In the genomic region with DNA sequence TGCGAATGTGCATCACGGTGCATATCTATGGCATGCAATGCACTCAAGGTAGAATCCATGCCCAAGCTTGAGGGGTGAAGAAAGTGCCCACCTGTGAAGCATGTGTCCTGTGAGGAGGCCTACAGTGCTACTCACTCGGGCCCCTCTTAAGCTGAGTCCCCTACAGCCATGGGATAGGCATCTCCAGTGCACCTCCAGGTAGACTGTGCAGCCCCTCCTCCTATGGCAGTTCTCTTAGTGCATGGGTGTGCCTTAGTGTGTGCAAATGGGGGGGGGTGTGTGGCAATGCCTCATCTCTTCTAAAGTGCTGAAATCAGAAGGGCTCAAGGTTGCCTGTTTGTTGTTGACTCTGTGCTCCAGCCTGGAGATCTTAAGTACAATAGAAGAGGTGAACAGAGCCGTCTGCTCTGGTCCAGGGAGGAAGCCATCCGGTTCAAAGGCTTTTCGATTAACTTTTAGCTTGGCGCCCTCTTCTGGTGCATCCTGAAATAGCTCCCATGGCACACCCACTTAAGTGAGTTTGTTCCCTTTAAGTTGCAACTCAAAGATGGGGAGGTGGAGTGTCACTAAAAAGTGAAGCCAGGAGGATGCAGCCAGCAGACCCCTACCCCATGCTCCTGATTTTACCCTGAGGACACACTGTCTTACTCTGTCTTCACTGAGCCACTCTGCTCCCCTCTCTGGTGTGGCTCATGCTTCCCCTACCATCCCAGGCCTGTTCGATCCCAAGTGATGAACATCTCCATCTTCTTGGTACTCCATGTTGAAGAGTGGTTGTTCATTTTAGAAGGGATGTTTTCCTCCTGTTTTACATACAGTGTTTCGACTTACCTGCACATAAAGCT, we compare ENCODE assay signal across 8 mouse cellular contexts. TPM values are rescaled to one million over a fixed set of nuclear protein-coding genes. Genes with fewer than 3 reads are reported as not detected.
DNase-seq lines count a peak whose midpoint lies in the region; ATAC-seq and TF ChIP-seq lines count a peak whose summit lies in the region.

No protein-coding gene starts in this region.

- no peaks in the 10 kb centered on the region for H3K79me2 ChIP-seq in CH12.LX (replicated peaks; ENCODE audit: control insufficient read depth, extremely low read depth, insufficient read depth, poor library complexity, severe bottlenecking)

- no peak for TF ChIP-seq EP300 in CH12.LX (IDR thresholded peaks at IDR 0.05; ENCODE audit: low read length)
- no peak for TF ChIP-seq EP300 in lung, postnatal 0 days (IDR thresholded peaks at IDR 0.05)

- peak; percentile 77 to 78 for TF ChIP-seq CTCF in CH12.LX (conservative IDR thresholded peaks at IDR 0.05 in 1 of 2, IDR thresholded peaks at IDR 0.05 in 1 of 2; ENCODE audit: low read depth in 2 of 2, low read length in 2 of 2)
- peak; percentile 84 for TF ChIP-seq CTCF in lung, postnatal 0 days (IDR thresholded peaks at IDR 0.05)

- intact Hi-C loops in heart, postnatal 10 days (cut with DNase I): loop anchor here (1.0 to 10.0 kb wide), 5 partner anchors 236 to 611 kb away; no protein-coding TSS in a partner anchor

- H3K27me3 ChIP-seq in CH12.LX (replicated peaks): no peaks in the 10 kb centered on the region
- no peaks in the 10 kb centered on the region for H3K27me3 ChIP-seq in embryonic facial prominence, embryonic 11.5 days (ENCODE audit: control insufficient read depth, insufficient read depth, low read length)
- H3K27me3 ChIP-seq in lung, postnatal 0 days (replicated peaks; ENCODE audit: insufficient read depth, low read length): no peaks in the 10 kb centered on the region

- peaks cover 2% of the 10 kb centered on the region for H3K9me3 ChIP-seq in CH12.LX (replicated peaks; ENCODE audit: low read length)
- no peaks in the 10 kb centered on the region for H3K9me3 ChIP-seq in embryonic facial prominence, embryonic 11.5 days (replicated peaks; ENCODE audit: control insufficient read depth, low read length)
- no peaks in the 10 kb centered on the region for H3K9me3 ChIP-seq in lung, postnatal 0 days (ENCODE audit: low read length)

- dilution Hi-C loops in CH12.LX (cut with MboI; ENCODE audit: extremely low pct_ligation_motif_present, extremely low pct_unique_long_range_greater_than_20kb, low sequenced_read_pairs): no loop called here

- no peak overlapping the region for H3K27ac ChIP-seq in CH12.LX (ENCODE audit: insufficient read depth, low read depth)
- no peak overlapping the region for H3K27ac ChIP-seq in embryonic facial prominence, embryonic 11.5 days (replicated peaks; ENCODE audit: low read depth, low read length)
- H3K27ac ChIP-seq in lung, postnatal 0 days (ENCODE audit: low read length): no peak overlapping the region

- H3K4me3 ChIP-seq in CH12.LX (replicated peaks in 1 of 3; ENCODE audit: low read depth in 2 of 3, low read length in 2 of 3, poor library complexity in 1 of 3): no peak overlapping the region
- no peak overlapping the region for H3K4me3 ChIP-seq in embryonic facial prominence, embryonic 11.5 days (ENCODE audit: low read depth, low read length)
- H3K4me3 ChIP-seq in lung, postnatal 0 days (ENCODE audit: low read depth, low read length): no peak overlapping the region

- 45% methylated on average over 9 of the region's 9 CpGs for WGBS in embryonic facial prominence, embryonic 11.5 days
- 41% methylated on average over 9 of the region's 9 CpGs for WGBS in lung, postnatal 0 days

- no peak overlapping the region for H3K9ac ChIP-seq in CH12.LX (ENCODE audit: insufficient read depth, low read depth)
- no peak overlapping the region for H3K9ac ChIP-seq in embryonic facial prominence, embryonic 11.5 days (replicated peaks; ENCODE audit: low read length)
- H3K9ac ChIP-seq in lung, postnatal 0 days (replicated peaks; ENCODE audit: low read depth): no peak overlapping the region

- peak; percentile 64 for DNase-seq in CH12.LX (ENCODE audit: extremely low read depth)
- peak; percentile 68 for DNase-seq in adrenal gland, postnatal 25 days
- peak; percentile 88 for DNase-seq in embryonic facial prominence, embryonic 11.5 days (ENCODE audit: low spot score)
- DNase-seq in heart, postnatal 10 days: peak; percentile 77 to 88
- peak; percentile 58 to 89 for DNase-seq in kidney, postnatal 36 days
- peak; percentile 86 for DNase-seq in lung, postnatal 0 days (ENCODE audit: low spot score)
- peak; percentile 39 for DNase-seq in retina, adult 2 months (ENCODE audit: low read depth, low spot score)
- peak; percentile 59 to 72 for DNase-seq in thymus, postnatal 36 days

- peaks cover 16 to 68% of the 10 kb centered on the region in 2 experiments for H3K36me3 ChIP-seq in CH12.LX (replicated peaks in 1 of 2; ENCODE audit: control insufficient read depth in 1 of 2, insufficient read depth in 1 of 2, low read length in 1 of 2)
- no peaks in the 10 kb centered on the region for H3K36me3 ChIP-seq in embryonic facial prominence, embryonic 11.5 days (replicated peaks; ENCODE audit: control insufficient read depth, insufficient read depth, low read depth, low read length)
- no peaks in the 10 kb centered on the region for H3K36me3 ChIP-seq in lung, postnatal 0 days (ENCODE audit: insufficient read depth, low read length)

- TF ChIP-seq RAD21 in CH12.LX (IDR thresholded peaks at IDR 0.05; ENCODE audit: low read depth, low read length): peak; percentile 84

- peak; percentile 51; the same call in 1 of the 2 replicates for ATAC-seq in embryonic facial prominence, embryonic 11.5 days (replicated peaks; ENCODE audit: insufficient number of reproducible peaks, low FRiP score, low TSS enrichment, low read depth)
- ATAC-seq in lung, postnatal 0 days: peak; percentile 58

- in situ Hi-C loops in CH12.LX (cut with MboI; ENCODE audit: low pct_ligation_motif_present, low pct_unique_long_range_greater_than_20kb, low sequenced_read_pairs): loop anchor here (25.0 kb wide), 2 partner anchors 236 to 361 kb away; no protein-coding TSS in a partner anchor

- H3K4me1 ChIP-seq in CH12.LX (ENCODE audit: control insufficient read depth in 1 of 2, insufficient read depth in 2 of 2): no peaks in the 10 kb centered on the region
- no peaks in the 10 kb centered on the region for H3K4me1 ChIP-seq in embryonic facial prominence, embryonic 11.5 days (ENCODE audit: control insufficient read depth, insufficient read depth, low read length)
- H3K4me1 ChIP-seq in lung, postnatal 0 days (ENCODE audit: insufficient read depth, low read depth, low read length): no peaks in the 10 kb centered on the region

- no peak for TF ChIP-seq POLR2A in CH12.LX (IDR thresholded peaks at IDR 0.05; ENCODE audit: low read depth, low read length)

- H3K4me2 ChIP-seq in CH12.LX (ENCODE audit: insufficient read depth, low read depth, poor library complexity, severe bottlenecking): no peak overlapping the region
- no peak overlapping the region for H3K4me2 ChIP-seq in embryonic facial prominence, embryonic 11.5 days (ENCODE audit: low read depth, low read length)
- H3K4me2 ChIP-seq in lung, postnatal 0 days (replicated peaks; ENCODE audit: low read depth, low read length): no peak overlapping the region

TF ChIP-seq in CH12.LX, 34 proteins besides CTCF, POLR2A, EP300 and RAD21:
- no peak for TF ChIP-seq KAT2A (IDR thresholded peaks at IDR 0.05; ENCODE audit: insufficient replicate concordance, low read length)
- TF ChIP-seq SMC3 (IDR thresholded peaks at IDR 0.05; ENCODE audit: low read depth, low read length): peak; percentile 70
- peak; percentile 8; the same call in 1 of the 2 replicates for TF ChIP-seq ZC3H11A (IDR thresholded peaks at IDR 0.05; ENCODE audit: low read depth, low read length)
- no peak for TF ChIP-seq HCFC1 (IDR thresholded peaks at IDR 0.05; ENCODE audit: low read depth, low read length)
- no peak for TF ChIP-seq NRF1 (IDR thresholded peaks at IDR 0.05; ENCODE audit: low read depth, low read length)
- no peak for TF ChIP-seq CHD2 (IDR thresholded peaks at IDR 0.05; ENCODE audit: low read length)

RNA-seq across cellular contexts. Expression of a gene that starts 55.0 kb away (rescaled TPM):
- total RNA-seq in CH12.LX (2012; rRNA removed) (12.1 and 15.7 TPM in 2 replicates), CH12.LX (2014; rRNA removed) (11.1 TPM in 2 replicates)
- 11.7 and 14.8 TPM in 2 replicates for polyA plus RNA-seq in CH12.LX (2012; ENCODE audit: insufficient read length, low read depth)
- 27.6 and 41.2 TPM in 2 replicates for total RNA-seq in adrenal gland, postnatal 25 days (2021)
- 14.6 and 16.7 TPM in 2 replicates for polyA plus RNA-seq in embryonic facial prominence, embryonic 11.5 days (2014; fragmentation: Nextera tagmentation; extraction: Ambion mirVana)
- 10 to 100 TPM; 15.3 to 16.1 TPM for total RNA-seq in heart, postnatal 10 days (2021)
- 17.5 and 18.4 TPM in 2 replicates for polyA plus RNA-seq in lung, postnatal 0 days (2015; fragmentation: Nextera tagmentation; extraction: Ambion mirVana)
